Mouse (Mus musculus) inflammation-experienced regulatory T-cells, adult 6 months (primary cell): ENCODE data around the gene Mnd1. TPM values are rescaled to one million over a fixed set of nuclear protein-coding genes. Genes with fewer than 3 reads are reported as not detected.

Experiments
- ATAC-seq: one replicate; pipeline ENCODE4 v1.8.0; 2017
- polyA plus RNA-seq, 3 experiments: library from polyadenylated mRNA; unstranded; fragments of 100-300 nt; shearing (Covaris generic); gene quantifications; one replicate each; pipeline ENCODE4 v1.2.1; 2017

The Mnd1 gene
- polyA plus RNA-seq: 10 to 100 TPM in 1 of 3 experiments, 1 to 10 TPM in 2; 1.4 to 12.4 (median 1.5) TPM

DNA sequence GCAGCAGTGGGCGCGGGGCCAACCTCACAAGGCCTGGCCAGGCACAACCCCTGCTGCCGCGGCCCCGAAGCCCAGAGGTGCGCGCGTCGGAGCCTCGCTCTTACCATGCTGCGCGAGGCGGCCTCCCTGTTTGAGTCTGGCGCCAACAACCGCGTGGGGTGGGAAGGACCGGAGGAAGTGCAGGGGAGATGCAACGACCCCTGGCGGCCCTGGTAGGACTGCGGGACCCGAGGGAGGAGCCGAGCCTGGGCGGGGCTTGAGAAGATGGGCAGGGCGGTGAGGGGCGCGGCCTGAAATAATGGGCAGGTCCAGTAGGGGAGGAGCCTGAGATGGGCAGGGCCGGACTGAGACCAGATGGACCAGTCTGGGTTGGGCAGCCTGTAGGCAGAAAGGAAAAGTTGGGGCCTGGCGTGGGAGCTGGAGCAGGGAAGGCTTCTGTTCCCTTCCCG is at the start of gene Mnd1:
Gene Mnd1 (minus strand): TSS at position 229 of the 449 bp plus-strand sequence.
- peak; percentile 100 for ATAC-seq

DNA sequence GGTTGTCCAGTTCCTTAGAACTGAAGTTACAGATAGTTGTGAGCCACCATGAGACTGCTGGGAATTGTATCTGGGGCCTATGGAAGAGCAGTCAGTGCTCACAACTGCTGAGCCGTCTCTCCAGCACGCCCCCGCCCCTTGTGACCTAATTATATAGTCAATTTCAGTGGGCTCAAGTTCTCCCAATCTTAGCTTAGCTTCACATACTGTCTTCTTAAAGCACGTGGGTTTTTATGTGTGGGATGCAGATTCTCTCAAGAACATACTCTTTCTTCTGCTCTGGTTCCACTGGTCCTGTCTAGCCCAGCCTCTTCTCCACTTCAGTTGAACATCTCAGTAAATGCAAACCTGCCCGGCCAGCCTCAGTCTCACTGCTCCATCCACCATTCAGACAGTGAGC is 49.1 kb upstream of the Mnd1 start:
- no peak for ATAC-seq

DNA sequence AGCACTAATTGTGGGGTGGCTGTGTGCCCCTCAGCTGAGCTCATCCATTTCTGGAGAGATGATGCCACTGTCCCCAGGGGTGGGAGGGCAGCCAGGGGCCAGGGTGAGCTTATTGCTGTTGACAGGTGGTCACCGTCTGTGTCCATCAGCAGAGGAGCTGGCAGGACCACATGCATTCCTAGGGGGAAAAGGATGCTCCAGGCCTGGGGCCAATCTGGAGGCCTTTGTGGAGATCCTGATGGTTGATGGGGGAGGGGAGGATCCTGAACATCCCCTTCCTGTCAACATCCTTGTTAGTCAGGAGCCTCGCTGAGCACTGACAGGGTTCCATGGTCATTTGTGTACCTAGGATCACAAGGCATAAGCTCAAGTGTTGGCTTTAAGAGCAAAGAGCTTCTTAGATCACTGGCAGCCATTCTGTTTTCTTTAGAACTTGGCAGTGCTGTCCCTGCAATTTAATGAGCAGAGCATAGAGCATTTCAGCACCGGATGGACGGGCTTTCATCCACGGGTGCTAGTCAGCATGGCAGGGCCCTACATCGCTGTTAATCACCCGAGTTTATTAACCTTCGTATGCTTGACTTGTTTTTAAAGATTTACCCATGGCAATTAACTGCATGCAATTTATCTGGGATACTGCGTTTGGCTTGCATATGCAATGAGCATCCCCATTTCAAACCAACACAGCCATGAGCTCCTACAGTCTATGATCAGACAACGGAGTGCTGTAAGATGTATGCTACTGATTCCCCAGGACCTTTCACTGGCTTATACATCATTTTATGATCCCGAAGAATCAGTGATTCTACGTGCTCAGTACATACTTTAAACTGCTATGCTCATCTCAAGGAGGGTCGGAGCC is 45.2 kb upstream of the Mnd1 start:
- ATAC-seq: no peak

DNA sequence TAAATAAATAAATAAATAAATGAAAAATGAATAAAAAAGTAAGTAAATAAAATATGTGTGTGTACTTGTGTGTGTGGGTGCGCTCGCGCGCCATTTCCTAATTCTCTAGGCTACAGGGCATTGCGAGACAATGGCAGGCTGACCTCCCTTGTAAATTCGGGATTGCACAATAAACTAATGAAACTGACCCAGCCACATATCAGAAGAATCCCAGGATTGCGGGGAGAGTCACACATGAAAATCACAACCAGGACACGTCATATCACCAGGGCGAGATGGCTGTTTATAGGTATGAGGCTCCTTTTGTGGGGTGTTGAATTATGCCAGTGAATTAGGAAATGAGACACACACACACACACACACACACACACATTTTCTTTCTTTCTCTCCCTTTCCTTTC is 43.9 kb upstream of the Mnd1 start:
- ATAC-seq: no peak

DNA sequence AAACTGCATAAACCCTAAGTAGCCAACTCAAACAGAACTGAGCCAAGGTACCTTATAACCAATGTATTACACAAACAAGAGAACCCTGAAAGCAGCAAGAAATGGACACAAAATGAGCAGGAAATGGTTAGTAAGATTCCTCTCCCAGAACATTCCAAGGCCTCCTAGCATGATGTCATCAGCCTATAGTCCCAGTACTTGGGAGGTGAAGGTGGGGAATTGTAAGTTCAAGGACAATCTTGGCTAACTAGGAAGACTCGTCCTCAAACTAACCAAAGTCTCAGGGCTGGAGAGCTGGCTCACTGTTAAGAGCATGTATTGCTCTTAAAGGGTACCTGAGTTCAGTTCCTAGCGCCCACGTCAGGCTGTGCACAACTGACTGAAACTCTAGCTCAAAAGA is 42.6 kb upstream of the Mnd1 start:
- ATAC-seq: no peak

DNA sequence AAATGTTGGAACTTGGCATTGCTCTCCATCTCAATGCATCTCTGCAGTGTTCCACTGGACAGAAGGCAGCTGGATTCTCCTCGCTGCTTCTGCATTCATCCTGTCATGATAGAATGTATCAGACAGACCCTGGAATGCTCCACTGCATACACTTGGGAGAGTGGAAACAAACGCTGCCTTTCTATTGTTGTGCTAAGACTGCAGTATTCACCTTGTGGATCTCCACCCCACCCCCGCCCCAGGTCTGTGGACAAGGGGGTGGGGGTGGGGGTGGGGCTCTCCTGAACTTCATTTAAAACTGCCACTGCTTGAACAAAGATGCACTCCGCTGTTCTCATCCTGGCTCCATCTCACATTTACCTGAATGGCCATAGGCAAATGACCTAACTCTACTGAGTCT is 38.3 kb upstream of the Mnd1 start:
- ATAC-seq: no peak

DNA sequence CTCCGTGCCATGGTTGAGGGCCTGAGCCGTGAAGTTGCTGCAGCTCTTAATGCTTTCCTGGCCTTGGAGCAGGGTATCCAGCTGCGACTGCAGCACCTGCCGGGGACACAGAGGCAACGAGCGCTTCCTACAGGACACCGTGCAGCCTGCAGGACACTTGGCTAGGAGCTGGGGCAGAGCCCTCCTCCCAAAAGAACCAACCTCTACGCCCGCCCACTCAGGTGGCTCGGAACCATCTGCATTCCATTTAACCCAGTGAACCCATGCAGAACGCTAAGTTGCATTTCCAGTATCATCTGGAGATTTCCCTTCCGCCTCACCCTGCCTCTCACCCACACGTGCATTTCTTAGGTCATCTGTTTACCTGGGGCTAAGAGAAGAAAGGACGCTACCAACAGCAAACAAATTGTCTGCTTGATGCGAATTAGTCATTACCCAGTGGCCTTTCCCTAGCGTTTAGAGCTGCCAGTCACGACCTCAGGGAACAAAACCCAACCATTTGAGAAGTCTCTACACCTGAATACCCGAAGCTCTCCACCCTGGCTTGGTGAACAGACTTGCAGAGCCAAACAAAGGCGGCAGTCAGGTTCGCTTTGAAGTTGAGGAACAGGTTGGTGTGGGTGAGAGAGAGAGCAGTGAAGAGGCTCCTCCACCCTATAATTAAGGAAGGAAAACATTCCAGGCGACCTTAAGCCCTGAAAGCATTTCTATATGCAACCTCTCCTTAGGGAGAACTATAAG is 35.7 kb upstream of the Mnd1 start:
- no peak for ATAC-seq

DNA sequence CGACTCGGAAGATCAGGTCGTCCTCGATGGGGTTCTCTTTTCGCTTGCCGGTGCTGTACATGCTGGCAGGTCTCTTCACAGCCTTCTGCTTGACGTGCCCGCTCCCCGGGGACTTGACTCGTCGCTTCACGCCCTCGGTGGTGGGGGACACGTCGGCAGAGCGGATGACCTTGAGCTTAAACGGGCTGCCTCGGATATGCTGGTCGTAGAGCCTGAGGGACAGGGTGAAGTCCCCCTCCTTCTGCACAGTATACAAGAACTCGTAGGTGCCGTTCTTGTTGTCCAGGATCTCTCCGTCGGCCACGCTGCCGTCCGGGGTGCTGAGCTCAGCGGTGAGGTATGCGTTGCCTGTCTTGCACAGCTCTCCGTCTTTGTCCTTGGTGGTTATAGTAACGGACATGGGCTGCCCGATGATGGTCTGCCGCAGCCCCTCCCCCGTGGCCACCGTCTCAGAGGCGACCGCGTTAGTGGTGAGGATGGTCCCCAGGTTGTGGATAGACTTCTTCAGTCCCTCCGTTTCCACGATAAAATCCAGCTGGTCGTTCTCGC is 35.0 kb upstream of the Mnd1 start:
- no peak for ATAC-seq

DNA sequence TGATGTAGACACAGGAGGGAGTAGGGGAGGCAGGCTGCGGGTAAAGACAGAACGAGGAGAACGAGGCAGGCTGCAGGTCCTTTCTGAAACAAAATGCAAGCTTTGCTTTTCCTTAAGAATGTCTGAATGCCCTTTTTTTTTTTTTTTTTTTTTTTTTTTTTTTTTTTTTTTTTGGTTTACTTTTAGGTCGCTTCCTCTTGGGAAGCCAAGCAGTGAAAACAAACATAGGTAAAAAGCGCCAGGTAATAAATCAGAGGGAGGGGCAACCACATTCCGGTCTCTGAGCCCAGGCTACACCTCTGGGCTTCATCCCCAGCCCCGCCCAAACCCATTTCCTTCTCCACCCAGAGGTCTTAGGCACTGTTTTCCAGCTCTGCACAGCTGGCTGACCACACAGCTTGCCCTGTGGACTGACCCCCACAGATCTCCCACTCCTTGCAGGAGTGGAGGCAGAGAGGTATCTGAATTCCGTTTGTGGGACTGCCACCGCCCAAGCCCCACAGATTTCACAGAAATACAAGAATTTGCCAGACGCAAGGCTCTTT is 34.1 kb upstream of the Mnd1 start:
- ATAC-seq: no peak

DNA sequence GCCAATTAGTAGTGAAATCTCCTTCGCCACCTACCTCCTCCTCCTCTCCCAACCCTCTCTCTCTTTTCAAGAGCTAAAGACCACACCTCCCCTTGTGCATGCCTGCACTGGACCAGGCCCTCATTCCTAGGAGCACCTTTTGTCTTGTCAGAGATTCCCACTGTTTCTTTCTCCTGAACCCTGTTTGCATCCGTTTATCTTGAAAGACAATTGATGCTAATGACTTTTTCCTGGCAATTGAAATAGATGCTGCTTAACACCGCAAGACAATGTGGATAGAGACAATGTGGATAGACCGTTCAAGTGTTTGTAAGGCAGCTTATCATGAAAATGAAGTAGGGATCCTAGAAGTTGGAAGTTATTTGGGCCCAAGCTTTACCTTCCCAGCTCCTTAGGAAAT is 26.1 kb upstream of the Mnd1 start:
- ATAC-seq: no peak

DNA sequence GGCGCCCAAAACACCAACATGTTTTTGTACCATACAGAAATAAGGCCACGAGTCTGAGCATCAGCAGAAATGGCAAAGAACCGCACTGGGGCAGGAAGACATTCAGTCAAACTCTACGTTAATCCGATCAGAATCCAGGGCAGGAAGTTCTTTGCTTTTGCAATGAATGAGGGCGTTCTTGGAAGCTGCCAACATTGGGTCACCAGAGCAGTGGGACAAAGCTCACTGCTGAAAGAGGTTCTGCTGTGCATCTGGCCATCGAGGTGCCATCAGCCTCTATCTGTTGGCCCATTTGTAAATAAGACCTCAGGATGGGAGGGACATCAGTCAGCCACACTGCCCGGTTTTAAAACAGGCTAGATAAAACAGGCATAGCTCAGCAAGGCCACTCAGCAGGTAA is 25.5 kb upstream of the Mnd1 start:
- ATAC-seq: no peak

DNA sequence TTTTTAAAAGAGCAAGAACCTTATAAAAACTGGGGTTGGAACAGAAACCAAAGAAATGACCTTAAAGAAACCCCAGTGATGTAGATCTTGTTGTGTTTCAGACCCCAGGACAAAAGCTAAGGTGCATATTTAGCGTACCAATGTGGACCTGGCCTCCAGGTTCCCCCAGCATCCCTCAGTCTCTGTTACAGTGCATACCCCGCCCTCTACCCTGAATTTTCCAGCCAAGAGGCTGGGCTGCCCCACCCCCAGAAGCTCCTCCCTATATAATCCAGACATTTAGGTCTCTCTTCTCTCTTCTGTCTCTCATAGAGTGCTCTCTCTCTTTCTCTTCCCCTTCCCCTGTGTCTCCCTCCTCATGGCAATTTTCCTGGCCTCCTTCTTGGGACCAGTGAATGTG is 24.7 kb upstream of the Mnd1 start:
- no peak for ATAC-seq

DNA sequence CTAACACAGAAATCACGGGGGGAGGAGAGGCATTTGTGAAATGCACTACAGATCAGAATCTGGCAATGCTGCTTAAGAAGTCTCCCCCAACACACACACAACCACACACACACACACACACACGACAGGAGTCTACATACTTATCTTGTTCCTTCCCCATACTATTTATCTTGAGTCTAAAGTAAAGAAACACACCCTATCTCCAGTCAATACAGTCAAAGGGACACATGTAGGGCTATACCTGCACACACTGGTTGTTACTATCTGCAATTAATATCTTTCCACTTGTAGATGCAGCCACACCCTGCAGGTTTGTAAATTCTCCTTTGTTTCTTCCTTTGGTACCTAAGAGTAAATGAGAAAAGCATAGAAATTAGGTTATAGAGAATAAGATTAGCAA is 22.2 kb upstream of the Mnd1 start:
- no peak for ATAC-seq

DNA sequence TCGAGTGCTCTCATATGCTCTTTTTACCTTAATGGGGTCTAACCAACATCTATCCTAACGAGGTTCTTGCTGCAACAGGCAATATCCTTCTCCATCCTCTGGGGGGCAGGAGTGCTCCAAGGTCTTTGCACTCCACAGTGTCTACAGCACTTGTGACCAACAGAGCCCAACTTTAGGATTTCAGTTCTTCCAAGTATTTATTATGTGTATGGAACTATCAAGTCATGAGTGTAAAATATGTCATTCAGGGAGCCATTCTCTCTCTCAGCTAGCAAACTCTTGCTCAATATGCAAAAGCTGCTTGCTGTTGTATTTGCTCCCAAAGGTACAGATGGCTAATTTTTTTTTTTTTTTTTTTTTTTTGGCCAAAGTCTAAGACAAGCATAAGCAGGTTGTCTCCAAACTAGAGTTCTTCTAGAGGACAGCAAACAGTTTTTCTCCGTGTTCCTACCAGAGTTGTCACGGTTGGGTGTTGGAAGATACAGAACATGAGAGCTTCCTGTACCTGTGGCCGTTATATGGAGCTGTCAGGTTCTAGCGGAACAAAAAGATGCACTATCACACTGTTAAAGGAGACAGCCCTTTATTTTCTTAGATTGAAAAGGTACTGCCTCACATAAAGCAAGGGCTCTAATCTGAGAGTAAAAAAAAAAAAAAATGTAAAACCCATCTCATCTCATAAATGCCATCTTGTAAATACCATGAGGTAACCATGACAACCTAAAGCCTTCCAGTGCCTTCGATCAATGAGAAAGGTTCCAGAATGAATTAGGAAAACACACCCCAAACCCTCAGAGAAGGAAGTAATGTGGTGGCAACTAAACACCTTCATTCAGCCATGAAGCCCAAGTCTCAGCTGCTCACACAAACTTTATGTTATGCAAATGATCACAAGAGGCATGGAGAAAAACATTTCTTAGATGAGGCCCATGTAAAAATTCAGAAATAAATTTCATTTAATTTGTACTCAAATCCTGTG is 20.0 kb upstream of the Mnd1 start:
- ATAC-seq: peak; percentile 84

DNA sequence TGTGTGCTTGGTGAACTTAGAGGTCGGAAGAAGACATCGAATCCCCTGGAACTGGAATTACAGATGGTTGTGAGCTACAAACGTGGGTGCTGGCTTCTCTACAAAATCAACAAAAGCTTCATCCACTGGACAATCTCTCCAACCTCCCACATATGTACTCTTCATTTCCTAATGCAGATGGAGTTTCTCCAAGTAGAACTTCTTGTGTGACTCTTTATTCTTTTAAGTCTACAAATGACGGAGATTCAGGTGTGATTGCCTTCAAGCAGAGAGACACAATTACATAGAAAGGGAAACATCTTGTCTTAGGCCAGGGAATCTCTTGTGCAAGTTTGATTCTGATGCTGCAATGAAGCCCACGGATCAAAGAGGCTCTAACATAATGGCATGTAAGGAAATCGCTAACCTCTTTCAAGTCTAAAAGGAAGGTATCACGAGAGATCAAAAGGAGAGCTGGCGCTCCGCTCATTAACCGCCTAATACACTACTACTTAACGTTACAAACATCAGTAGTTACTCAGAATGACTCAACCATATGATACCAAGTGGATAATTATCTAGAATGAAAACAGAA is 18.1 kb upstream of the Mnd1 start, which contains the start of gene Gm6525:
Gene Gm6525 (plus strand): TSS at position 524 of the 574 bp plus-strand sequence.
- ATAC-seq: no peak

DNA sequence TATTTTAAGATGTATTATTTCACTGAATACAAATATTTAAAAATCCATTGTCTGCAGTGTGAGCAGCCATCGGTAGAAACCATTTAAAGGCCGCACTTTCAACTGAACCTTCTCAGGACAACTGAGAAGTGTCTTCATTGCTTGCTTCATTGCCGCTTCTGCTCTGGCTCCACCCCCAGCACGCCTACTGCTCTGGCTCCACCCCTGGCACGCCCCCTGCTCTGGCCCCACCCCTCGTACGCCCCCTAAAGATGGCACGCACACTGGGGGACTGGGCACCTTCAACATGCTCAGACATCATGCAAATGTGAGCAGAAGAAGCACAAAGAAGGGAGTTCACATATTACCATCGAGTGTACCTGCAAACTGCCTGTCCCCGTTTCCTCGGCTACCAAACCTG is 16.8 kb upstream of the Mnd1 start:
- ATAC-seq: no peak

DNA sequence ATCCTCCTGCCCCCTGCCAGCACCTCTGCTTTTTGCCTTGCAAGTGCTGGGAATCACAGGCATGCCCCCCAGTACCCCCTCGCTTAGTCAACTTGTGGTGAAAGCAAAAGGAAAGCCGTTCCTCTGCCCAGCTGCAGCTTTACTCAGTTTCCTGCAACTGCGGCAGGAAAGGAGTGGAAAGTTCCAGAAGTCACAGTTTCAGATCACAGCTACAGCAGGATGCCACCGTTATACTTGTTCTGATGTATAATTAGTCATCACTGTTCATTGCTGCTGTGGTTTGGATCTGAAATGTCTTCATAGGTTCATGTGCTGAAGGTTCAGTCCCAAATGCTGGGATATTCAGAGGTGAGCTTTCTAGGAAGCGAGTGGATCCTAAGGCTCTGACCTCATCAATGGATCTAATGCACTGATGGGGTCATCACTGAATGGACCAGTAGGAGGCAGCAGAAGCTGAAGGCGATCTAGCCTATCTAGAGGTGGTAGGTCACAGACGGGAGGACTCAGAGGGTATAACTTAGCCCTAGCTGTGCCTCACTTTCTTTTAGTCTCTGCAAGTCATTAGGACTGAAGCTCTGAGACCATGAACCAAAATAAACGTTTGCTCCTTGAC is 13.9 kb upstream of the Mnd1 start:
- peak; percentile 43 for ATAC-seq

DNA sequence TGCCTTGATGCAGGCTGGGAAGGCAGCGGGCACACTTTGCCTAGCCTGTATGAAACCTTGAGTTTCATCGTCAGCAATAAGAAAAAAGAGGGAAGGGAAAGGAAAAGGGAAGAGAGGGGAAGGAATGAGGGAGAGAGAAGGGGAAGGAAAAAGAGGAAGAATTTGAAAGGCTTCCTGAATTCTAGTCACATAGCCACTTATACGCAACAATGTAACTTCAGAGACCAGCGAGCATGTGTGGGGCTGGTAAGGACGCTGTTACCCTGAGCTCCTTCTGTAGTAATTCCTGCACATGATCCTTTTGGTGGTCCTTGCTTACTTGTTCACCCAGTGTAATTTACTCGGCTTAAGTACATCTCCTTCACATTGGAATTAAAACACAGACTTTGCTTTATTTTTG is 13.4 kb upstream of the Mnd1 start:
- ATAC-seq: no peak

DNA sequence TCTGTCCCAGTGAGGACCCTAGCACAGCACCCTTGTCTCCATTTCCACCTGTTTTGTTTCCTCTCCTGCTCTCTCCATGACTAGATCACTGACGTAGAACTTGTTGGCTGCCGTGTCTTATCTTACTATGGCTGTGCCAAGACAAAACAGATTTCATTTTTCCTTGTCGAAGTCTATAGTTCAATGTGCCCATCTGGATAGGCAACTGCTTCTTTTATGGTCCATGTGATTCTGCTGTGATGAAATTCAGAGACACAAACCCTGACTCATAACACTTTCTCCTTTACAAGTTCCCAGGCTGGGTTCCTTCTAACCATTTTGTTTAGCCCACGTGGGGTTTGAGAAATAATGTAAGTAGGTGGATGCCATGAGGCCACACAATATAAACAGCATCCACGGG is 10.5 kb upstream of the Mnd1 start:
- no peak for ATAC-seq

DNA sequence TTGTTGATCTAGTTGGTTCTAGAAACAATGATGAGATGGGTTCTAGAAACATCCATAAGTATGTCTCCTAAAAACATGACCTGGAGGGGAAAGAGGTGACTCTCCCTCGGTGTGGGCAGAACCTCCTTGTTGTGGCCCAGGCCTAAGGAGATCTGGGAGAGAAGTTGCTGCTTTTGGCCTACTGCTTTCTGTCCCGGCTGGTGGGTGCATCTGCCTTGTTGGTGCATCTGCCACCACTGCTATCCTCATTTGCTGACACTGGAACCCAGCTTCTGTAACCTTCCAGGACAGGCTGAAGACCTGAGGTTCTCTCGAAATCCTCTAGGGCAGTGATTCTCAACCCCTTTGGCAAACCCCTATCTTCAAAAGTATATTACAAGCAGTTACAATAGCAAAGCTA is 9.8 kb upstream of the Mnd1 start:
- no peak for ATAC-seq
